Mouse (Mus musculus) lung, adult 2 months (tissue): ENCODE measurements around the gene Vps11.

Source experiments
- CTCF ChIP-seq: fragments of 200-500 bp; IDR thresholded peaks from 2 replicates; pipeline ENCODE4 v1.5.1; 2011; ENCODE audit warnings: mild to moderate bottlenecking, low read length, control low read depth; ENCODE audit not compliant: insufficient read depth
- POLR2A ChIP-seq: fragments of 200-500 bp; IDR thresholded peaks from 2 replicates; pipeline ENCODE4 v1.6.1; 2011; ENCODE audit warnings: low read depth, mild to moderate bottlenecking, control low read depth, low read length, borderline replicate concordance; ENCODE audit errors: extremely low read depth

- TF ChIP-seq CTCF (no peak), POLR2A (no peak)
Observed at GRCm38 (mm10) chr9:44335331-44336092, 26.0 kb downstream of the Vps11 start.
